Mouse (Mus musculus) testis, adult 2 months (tissue): ENCODE results near the gene Rasgef1c.

ENCODE experiments used
- CTCF ChIP-seq: fragments of 200-500 bp; IDR thresholded peaks from 2 replicates; pipeline ENCODE4 v1.5.1; 2012; ENCODE audit warnings: low read depth, mild to moderate bottlenecking, inconsistent platforms, low read length, moderate library complexity; ENCODE audit not compliant: control insufficient read depth, insufficient read depth, insufficient replicate concordance
- POLR2A ChIP-seq: fragments of 200-500 bp; IDR thresholded peaks from 2 replicates; pipeline ENCODE4 v1.6.1; 2012; ENCODE audit warnings: low read depth, mild to moderate bottlenecking, inconsistent platforms, low read length, moderate library complexity; ENCODE audit not compliant: control insufficient read depth

GRCm38 (mm10) chr11:49958017-49958416, 56.4 kb downstream of the Rasgef1c start:
- no peak for TF ChIP-seq POLR2A
- no peak for TF ChIP-seq CTCF
